Mouse (Mus musculus) lung, embryonic 14.5 days (tissue): ENCODE measurements around the gene Negr1. TPM values are rescaled to one million over a fixed set of nuclear protein-coding genes. Genes with fewer than 3 reads are reported as not detected.

Source experiments
- ATAC-seq: fragments of 200-750 bp; cut with Nextera tagmentation; 2 replicates; pipeline ENCODE4 v1.8.0; 2017; ENCODE audit warnings: mild to moderate bottlenecking, moderate TSS enrichment, moderate library complexity; ENCODE audit not compliant: insufficient read depth
- DNase-seq: peaks from one replicate; pipeline ENCODE4 v3.0.0-alpha.2; 2015
- H3K27ac ChIP-seq: fragments of 300-500 bp; sonication (generic); 2 replicates; pipeline ENCODE4 v1.5.1; 2014; ENCODE audit warnings: low read depth, mild to moderate bottlenecking, moderate library complexity
- H3K27me3 ChIP-seq: fragments of 300-500 bp; sonication (generic); 2 replicates; pipeline ENCODE4 v1.6.1; 2014; ENCODE audit warnings: low read length, control low read depth; ENCODE audit not compliant: insufficient read depth
- H3K36me3 ChIP-seq: fragments of 300-500 bp; sonication (generic); 2 replicates; pipeline ENCODE4 v1.6.1; 2014; ENCODE audit warnings: control low read depth; ENCODE audit not compliant: insufficient read depth
- H3K4me1 ChIP-seq: fragments of 300-500 bp; sonication (generic); 2 replicates; pipeline ENCODE4 v1.6.1; 2014; ENCODE audit warnings: antibody characterized with exemption, control low read depth; ENCODE audit not compliant: insufficient read depth
- H3K4me2 ChIP-seq: fragments of 300-500 bp; sonication (generic); 2 replicates; pipeline ENCODE4 v1.6.1; 2014; ENCODE audit warnings: mild to moderate bottlenecking
- H3K4me3 ChIP-seq: fragments of 300-500 bp; sonication (generic); 2 replicates; pipeline ENCODE4 v1.5.1; 2014; ENCODE audit warnings: low read depth, low read length
- H3K9ac ChIP-seq: fragments of 300-500 bp; sonication (generic); 2 replicates; pipeline ENCODE4 v1.6.1; 2014
- H3K9me3 ChIP-seq: fragments of 300-500 bp; sonication (generic); 2 replicates; pipeline ENCODE4 v1.6.1; 2016; ENCODE audit warnings: low read depth, low read length, control low read depth
- CTCF ChIP-seq: IDR thresholded peaks from 2 replicates; pipeline ENCODE4 v1.5.1; 2016; ENCODE audit warnings: antibody characterized with exemption, low read depth
- WGBS: fragments of 180-500 bp; shearing (Covaris S2); extraction: QIAGEN DNeasy Blood & Tissue Kit; methylation state at CpG from one replicate; pipeline ENCODE4 v1.1.7; 2014; 5-methylcytosine and 5-hydroxymethylcytosine counted together
- polyA plus RNA-seq: library from polyadenylated mRNA; unstranded; fragments of >200 nt; fragmentation: Nextera tagmentation; extraction: Ambion mirVana; gene quantifications from 2 replicates; pipeline ENCODE4 v1.2.1, GENCODE M21; 2014

The Negr1 gene
- polyA plus RNA-seq, 1 experiment from 2014 or later: 7.8 TPM

- Histone ChIP-seq H3K36me3 (no peaks in the 10 kb centered on the region), H3K4me3 (no peak overlapping the region), H3K27me3 (no peaks in the 10 kb centered on the region), H3K27ac (no peak overlapping the region), H3K4me2 (no peak overlapping the region), H3K9ac (no peak overlapping the region), H3K4me1 (no peaks in the 10 kb centered on the region), H3K9me3 (no peaks in the 10 kb centered on the region)
- TF ChIP-seq CTCF: no peak
- ATAC-seq (no peak), DNase-seq (no peak)
- 65% methylated on average over 3 of the region's 3 CpGs for WGBS
These were observed 272.3 kb downstream of the Negr1 start for GRCm38 (mm10) chr3:156833920-156834319.

GRCm38 (mm10) chr3:156838550-156838949, 277.0 kb downstream of the Negr1 start:
- H3K4me1 ChIP-seq: no peaks in the 10 kb centered on the region
- no peaks in the 10 kb centered on the region for H3K27me3 ChIP-seq
- no peak for ATAC-seq
- H3K4me2 ChIP-seq: no peak overlapping the region
- no peak overlapping the region for H3K4me3 ChIP-seq
- no peak overlapping the region for H3K27ac ChIP-seq
- H3K36me3 ChIP-seq: no peaks in the 10 kb centered on the region
- WGBS: 65% methylated on average over 2 of the region's 2 CpGs
- no peak overlapping the region for H3K9ac ChIP-seq
- no peaks in the 10 kb centered on the region for H3K9me3 ChIP-seq
- TF ChIP-seq CTCF: no peak
- DNase-seq: no peak

- Histone ChIP-seq H3K27ac (no peak overlapping the region), H3K36me3 (no peaks in the 10 kb centered on the region), H3K9me3 (no peaks in the 10 kb centered on the region), H3K9ac (no peak overlapping the region), H3K4me2 (no peak overlapping the region), H3K27me3 (no peaks in the 10 kb centered on the region), H3K4me1 (no peaks in the 10 kb centered on the region), H3K4me3 (no peak overlapping the region)
- WGBS: 58% methylated on average over 2 of the region's 2 CpGs
- no peak for DNase-seq
- ATAC-seq: no peak
- no peak for TF ChIP-seq CTCF
These were observed 286.8 kb downstream of the Negr1 start for GRCm38 (mm10) chr3:156848385-156848784.

- Histone ChIP-seq H3K4me1 (no peaks in the 10 kb centered on the region), H3K4me2 (no peak overlapping the region), H3K4me3 (no peak overlapping the region), H3K36me3 (no peaks in the 10 kb centered on the region), H3K27ac (no peak overlapping the region), H3K9ac (no peak overlapping the region), H3K9me3 (no peaks in the 10 kb centered on the region), H3K27me3 (no peaks in the 10 kb centered on the region)
- no peak for TF ChIP-seq CTCF
- DNase-seq (no peak), ATAC-seq (no peak)
- WGBS: 48% methylated on average over 3 of the region's 3 CpGs
These were observed 290.3 kb downstream of the Negr1 start for GRCm38 (mm10) chr3:156851921-156852320.

DNA sequence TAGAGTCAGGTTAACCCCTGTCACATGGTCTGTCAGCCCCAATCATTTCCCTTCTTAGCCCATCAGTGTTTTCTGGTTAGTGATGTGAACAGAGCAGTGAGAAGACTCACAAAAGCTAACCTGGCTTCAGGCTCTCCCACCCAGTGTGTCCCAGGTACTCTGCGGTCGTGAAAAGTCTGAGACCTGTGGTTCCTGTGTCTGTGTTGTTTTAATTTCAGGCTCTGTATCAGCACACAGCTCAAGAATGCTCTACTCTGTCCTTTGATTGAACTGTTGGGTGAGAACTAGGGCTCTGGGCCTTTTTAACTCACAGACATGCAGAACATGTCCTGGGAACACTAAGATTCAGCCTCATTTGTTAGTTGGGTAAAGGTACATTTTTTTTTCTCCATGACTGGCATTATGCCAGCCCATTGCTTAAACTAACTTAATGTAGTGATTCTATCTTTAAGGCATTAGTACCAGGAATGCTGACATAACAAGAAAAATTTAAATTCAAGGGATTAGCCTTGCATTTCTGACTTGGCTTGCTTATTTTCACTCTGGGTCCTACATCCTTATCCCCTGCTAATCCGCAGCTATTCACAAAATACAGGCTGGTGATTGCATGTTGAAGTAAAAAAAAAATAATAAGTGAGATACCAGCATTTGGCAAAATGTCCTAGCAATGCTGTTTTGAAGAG, 308.8 kb downstream of the Negr1 start:
- Histone ChIP-seq H3K4me3 (no peak overlapping the region), H3K27ac (no peak overlapping the region), H3K9ac (no peak overlapping the region), H3K4me2 (no peak overlapping the region), H3K9me3 (no peaks in the 10 kb centered on the region), H3K27me3 (no peaks in the 10 kb centered on the region), H3K4me1 (no peaks in the 10 kb centered on the region), H3K36me3 (no peaks in the 10 kb centered on the region)
- TF ChIP-seq CTCF: no peak
- WGBS: 37% methylated on average over 3 of the region's 3 CpGs
- DNase-seq (peak; percentile 64), ATAC-seq (peak; percentile 54; the same call in 1 of the 2 replicates)

GRCm38 (mm10) chr3:156870922-156871257, 309.3 kb downstream of the Negr1 start:
- H3K27ac ChIP-seq: no peak overlapping the region
- H3K9me3 ChIP-seq: no peaks in the 10 kb centered on the region
- H3K4me3 ChIP-seq: no peak overlapping the region
- no peak for TF ChIP-seq CTCF
- DNase-seq: peak; percentile 61
- no peaks in the 10 kb centered on the region for H3K27me3 ChIP-seq
- H3K36me3 ChIP-seq: no peaks in the 10 kb centered on the region
- H3K4me1 ChIP-seq: no peaks in the 10 kb centered on the region
- no peak overlapping the region for H3K9ac ChIP-seq
- peak; percentile 41; the same call in 1 of the 2 replicates for ATAC-seq
- 23% methylated on average over 2 of the region's 2 CpGs for WGBS
- H3K4me2 ChIP-seq: no peak overlapping the region

DNA sequence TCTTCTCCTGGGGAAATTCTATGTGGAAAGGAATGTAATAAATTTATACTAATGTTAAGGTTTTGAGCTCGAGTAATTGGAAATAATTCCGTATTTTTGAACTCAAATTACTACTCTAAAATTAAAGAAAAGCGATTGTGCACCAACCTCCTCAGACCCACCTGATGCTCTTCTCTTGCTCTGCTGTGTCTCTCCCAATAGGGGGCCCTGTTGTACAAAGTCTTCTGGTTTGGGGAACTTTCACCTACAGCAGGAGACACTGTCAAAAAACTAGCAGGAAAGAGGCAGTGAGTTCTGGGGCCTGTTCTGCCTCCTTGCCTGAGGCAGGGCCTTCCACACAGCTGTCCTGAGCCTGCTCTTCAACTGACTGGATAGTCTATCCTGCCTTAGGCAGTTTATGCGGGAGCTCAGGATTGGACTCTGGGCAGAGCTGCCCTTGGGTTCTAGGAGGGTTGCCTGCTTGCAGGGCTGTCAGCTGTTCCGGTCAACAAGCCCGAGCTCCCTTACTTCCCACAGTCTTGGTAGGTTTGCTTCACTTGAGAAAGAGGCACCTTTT, 310.1 kb downstream of the Negr1 start:
- ATAC-seq: no peak
- 78% methylated on average over 6 of the region's 6 CpGs for WGBS
- TF ChIP-seq CTCF: no peak
- no peaks in the 10 kb centered on the region for H3K4me1 ChIP-seq
- H3K9me3 ChIP-seq: no peaks in the 10 kb centered on the region
- no peak overlapping the region for H3K9ac ChIP-seq
- H3K4me3 ChIP-seq: no peak overlapping the region
- no peak overlapping the region for H3K27ac ChIP-seq
- no peak overlapping the region for H3K4me2 ChIP-seq
- H3K36me3 ChIP-seq: no peaks in the 10 kb centered on the region
- no peaks in the 10 kb centered on the region for H3K27me3 ChIP-seq
- peak; percentile 31 for DNase-seq
